Mouse (Mus musculus) limb, embryonic 12.5 days (tissue): Measurements from ENCODE around the gene Cct8l1. TPM values are rescaled to one million over a fixed set of nuclear protein-coding genes. Genes with fewer than 3 reads are reported as not detected.
A peak's percentile ranks its signal among the peaks of the same experiment; 100 is the strongest.

Experiments
- ATAC-seq: fragments of 200-750 bp; cut with Nextera tagmentation; 2 replicates; pipeline ENCODE4 v1.8.0; 2017; ENCODE audit warnings: low read depth, moderate TSS enrichment; ENCODE audit not compliant: insufficient number of reproducible peaks, insufficient read depth, low FRiP score, low TSS enrichment
- H3K27ac ChIP-seq: fragments of 300-500 bp; sonication (generic); 2 replicates; pipeline ENCODE4 v1.5.1; 2016; ENCODE audit warnings: mild to moderate bottlenecking, moderate library complexity
- H3K27me3 ChIP-seq: fragments of 300-500 bp; sonication (generic); 2 replicates; pipeline ENCODE4 v1.6.1; 2016; ENCODE audit warnings: mild to moderate bottlenecking, moderate library complexity
- H3K36me3 ChIP-seq: fragments of 300-500 bp; sonication (generic); 2 replicates; pipeline ENCODE4 v1.6.1; 2016; ENCODE audit warnings: mild to moderate bottlenecking, moderate library complexity
- H3K4me1 ChIP-seq: fragments of 300-500 bp; sonication (generic); replicated peaks from 2 replicates; pipeline ENCODE4 v1.6.1; 2016
- H3K4me2 ChIP-seq: fragments of 300-500 bp; sonication (generic); 2 replicates; pipeline ENCODE4 v1.6.1; 2016; ENCODE audit warnings: mild to moderate bottlenecking, moderate library complexity
- H3K4me3 ChIP-seq: fragments of 300-500 bp; sonication (generic); replicated peaks from 2 replicates; pipeline ENCODE4 v1.5.1; 2016; ENCODE audit warnings: mild to moderate bottlenecking
- H3K9ac ChIP-seq: fragments of 300-500 bp; sonication (generic); replicated peaks from 2 replicates; pipeline ENCODE4 v1.6.1; 2016; ENCODE audit warnings: mild to moderate bottlenecking, moderate library complexity
- H3K9me3 ChIP-seq: fragments of 300-500 bp; sonication (generic); 2 replicates; pipeline ENCODE4 v1.6.1; 2016; ENCODE audit warnings: mild to moderate bottlenecking, moderate library complexity
- WGBS: fragments of 180-500 bp; shearing (Covaris S2); methylation state at CpG from one replicate; pipeline ENCODE4 v1.1.7; 2016; 5-methylcytosine and 5-hydroxymethylcytosine counted together
- polyA plus RNA-seq: library from polyadenylated mRNA; unstranded; fragments of >200 nt; fragmentation: Nextera tagmentation; extraction: Ambion mirVana; gene quantifications from 2 replicates; pipeline ENCODE4 v1.2.1, GENCODE M21; 2016

Cct8l1 gene
- polyA plus RNA-seq = not detected in 2 replicates

DNA sequence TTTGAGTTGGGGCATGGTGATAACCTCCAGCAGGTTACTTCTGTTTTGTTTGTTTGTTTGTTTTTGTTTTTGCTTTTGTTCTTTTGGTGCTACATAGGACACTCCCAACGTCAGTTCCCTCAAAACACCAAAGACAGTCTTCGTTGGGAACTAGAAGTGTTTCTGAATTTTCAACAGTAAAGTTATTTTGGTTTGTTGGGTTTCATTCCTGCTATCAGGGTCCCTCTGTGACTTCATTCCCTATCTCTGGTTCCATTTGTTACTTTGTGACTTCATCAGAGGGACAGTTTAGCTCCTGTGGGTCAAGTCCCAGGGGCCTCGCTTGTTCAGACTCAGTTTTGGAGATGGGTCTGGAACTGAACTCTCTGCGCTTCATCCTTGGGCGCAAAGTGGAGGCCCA is at the start of gene Cct8l1:
TSS of gene Cct8l1 (plus strand) at position 301 of the 400 bp plus-strand sequence.
- WGBS = 93% methylated on average over 5 of the region's 5 CpGs
- Histone ChIP-seq H3K4me3 (no peak within 1 kb of the TSS), H3K27ac (no peak within 1 kb of the TSS), H3K4me1 (no peaks in the 10 kb centered on the region), H3K9me3 (no peaks in the 10 kb centered on the region), H3K27me3 (no peaks in the 10 kb centered on the region), H3K9ac (no peak within 1 kb of the TSS), H3K36me3 (no peaks in the 10 kb centered on the region), H3K4me2 (no peak within 1 kb of the TSS)
- ATAC-seq = no peak

- Histone ChIP-seq H3K36me3 (no peaks in the 10 kb centered on the region), H3K9me3 (no peaks in the 10 kb centered on the region), H3K4me3 (peak overlapping the region; percentile 35), H3K9ac (no peak overlapping the region), H3K4me2 (peak overlapping the region; percentile 53), H3K4me1 (no peaks in the 10 kb centered on the region), H3K27ac (no peak overlapping the region), H3K27me3 (no peaks in the 10 kb centered on the region)
- WGBS = 2% methylated on average over 6 of the region's 6 CpGs
- ATAC-seq = no peak
Measured at GRCm38 (mm10) chr5:25472070-25472469, 43.8 kb upstream of the Cct8l1 start.

DNA sequence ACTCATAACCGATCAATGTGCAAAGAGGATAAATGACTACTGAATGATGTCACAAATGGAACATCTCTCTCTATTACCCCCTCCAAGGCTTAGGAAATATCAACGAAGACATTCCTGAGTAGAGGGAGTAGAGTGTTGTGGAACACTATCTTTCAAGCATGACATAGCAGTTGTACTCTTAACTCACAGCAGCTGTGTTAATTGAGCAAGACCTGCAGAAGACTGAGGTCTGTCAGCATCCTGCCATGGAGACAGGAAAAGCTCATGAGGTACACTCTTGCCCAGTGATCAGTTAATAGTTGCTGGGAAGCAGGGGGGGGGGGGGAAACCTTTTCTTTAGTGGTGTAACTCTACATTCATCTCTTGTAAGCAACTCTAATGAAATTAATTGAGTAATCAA is 40.1 kb upstream of the Cct8l1 start:
- Histone ChIP-seq H3K36me3 (no peaks in the 10 kb centered on the region), H3K27me3 (no peaks in the 10 kb centered on the region), H3K27ac (no peak overlapping the region), H3K9me3 (no peaks in the 10 kb centered on the region), H3K4me2 (no peak overlapping the region), H3K4me1 (no peaks in the 10 kb centered on the region), H3K9ac (no peak overlapping the region), H3K4me3 (no peak overlapping the region)
- ATAC-seq = no peak
- WGBS = 82% methylated on average over 2 of the region's 2 CpGs

DNA sequence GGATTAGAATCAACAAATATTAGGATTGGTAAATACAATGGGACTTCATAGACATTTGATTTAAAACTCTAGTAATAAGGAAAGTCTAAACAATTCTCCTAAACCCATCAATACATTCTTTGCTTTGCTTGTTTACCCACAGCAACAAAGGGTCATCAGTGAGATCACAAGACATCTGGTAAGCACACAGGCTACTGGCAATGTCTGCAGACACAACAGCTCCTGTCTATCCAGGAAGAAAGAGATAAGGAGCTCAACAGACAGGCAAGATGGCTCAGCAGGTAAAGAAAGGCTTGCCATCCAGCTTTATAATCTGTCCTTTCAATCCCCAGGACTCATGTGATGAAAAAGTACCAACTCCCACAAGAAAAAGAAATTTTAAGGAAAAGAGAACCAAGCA is 37.0 kb upstream of the Cct8l1 start:
- no peaks in the 10 kb centered on the region for H3K4me1 ChIP-seq
- no peak overlapping the region for H3K4me3 ChIP-seq
- H3K27me3 ChIP-seq = no peaks in the 10 kb centered on the region
- no peak overlapping the region for H3K27ac ChIP-seq
- no peak overlapping the region for H3K9ac ChIP-seq
- no peaks in the 10 kb centered on the region for H3K9me3 ChIP-seq
- no peak overlapping the region for H3K4me2 ChIP-seq
- no peak for ATAC-seq
- H3K36me3 ChIP-seq = no peaks in the 10 kb centered on the region

DNA sequence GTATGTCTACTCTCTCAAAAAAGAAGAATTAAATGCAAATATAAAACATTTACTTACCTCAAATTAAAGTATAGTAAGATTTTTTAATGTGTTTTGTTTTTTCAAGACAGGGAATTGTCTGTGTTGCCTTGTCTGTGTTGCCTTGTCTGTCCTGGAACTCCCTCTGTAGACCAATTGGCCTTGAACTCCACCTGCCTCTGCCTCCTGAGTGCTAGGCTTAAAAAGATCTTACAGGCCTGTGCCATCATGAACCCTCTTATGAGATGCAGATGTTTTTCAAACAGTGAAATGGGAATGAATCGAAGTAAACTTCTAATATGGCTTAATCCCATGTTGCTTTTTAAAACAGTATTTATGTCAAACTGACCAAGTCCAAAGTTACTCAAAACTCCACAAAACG is 19.2 kb upstream of the Cct8l1 start:
- Histone ChIP-seq H3K9ac (0 out of 2 replicates have a peak overlapping the region, but pooled peaks have one; percentile 91), H3K36me3 (no peaks in the 10 kb centered on the region), H3K4me2 (peak overlapping the region; percentile 75), H3K27ac (no peak overlapping the region), H3K4me3 (peak overlapping the region; percentile 91), H3K4me1 (peaks cover 18% of the 10 kb centered on the region), H3K9me3 (no peaks in the 10 kb centered on the region), H3K27me3 (no peaks in the 10 kb centered on the region; the same call in 1 of the 2 replicates)
- no peak for ATAC-seq
- WGBS = 28% methylated on average over 2 of the region's 2 CpGs

- Histone ChIP-seq H3K4me1 (peaks cover 18% of the 10 kb centered on the region), H3K9ac (peak overlapping the region; percentile 91), H3K27me3 (no peaks in the 10 kb centered on the region; the same call in 1 of the 2 replicates), H3K4me2 (peak overlapping the region; percentile 75), H3K27ac (no peak overlapping the region), H3K9me3 (no peaks in the 10 kb centered on the region), H3K4me3 (peak overlapping the region; percentile 91), H3K36me3 (no peaks in the 10 kb centered on the region)
- no peak for ATAC-seq
- WGBS = 2% methylated on average over 10 of the region's 10 CpGs
Measured at GRCm38 (mm10) chr5:25497369-25497719, 18.5 kb upstream of the Cct8l1 start.

GRCm38 (mm10) chr5:25497720-25498345 is 18.0 kb upstream of the Cct8l1 start:
- Histone ChIP-seq H3K4me3 (peak overlapping the region; percentile 91), H3K9ac (peak overlapping the region; percentile 91), H3K4me2 (peak overlapping the region; percentile 75), H3K36me3 (no peaks in the 10 kb centered on the region), H3K27ac (peak overlapping the region; percentile 98), H3K9me3 (no peaks in the 10 kb centered on the region), H3K27me3 (no peaks in the 10 kb centered on the region; the same call in 1 of the 2 replicates), H3K4me1 (peaks cover 18% of the 10 kb centered on the region)
- WGBS = under 1% methylated on average over 72 of the region's 78 CpGs
- no peak for ATAC-seq

DNA sequence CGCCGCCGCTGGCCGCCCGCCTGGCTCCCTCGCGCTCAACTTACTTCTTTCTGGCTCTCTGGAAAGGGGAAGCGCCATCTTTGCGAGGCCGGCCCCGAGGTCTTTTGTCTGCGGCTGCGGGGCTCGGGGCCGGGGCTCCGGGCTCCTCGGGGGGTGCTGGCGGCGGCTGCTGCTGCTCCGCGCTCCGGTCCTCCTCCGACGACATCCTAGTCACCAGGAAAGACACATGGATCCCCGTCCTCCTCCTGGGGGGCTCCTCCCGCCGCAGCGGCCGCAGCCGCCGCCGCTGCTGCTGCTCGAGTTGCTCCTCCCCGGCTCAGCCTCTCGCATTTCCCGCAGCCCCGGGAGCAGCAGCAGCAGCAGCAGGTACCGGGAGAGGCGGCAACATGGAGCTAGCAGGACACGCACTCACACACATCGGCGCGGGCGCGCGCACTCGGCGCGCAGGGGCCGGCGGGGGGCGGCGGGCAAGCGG is 17.5 kb upstream of the Cct8l1 start, which contains the start of gene Kmt2c:
TSS of gene Kmt2c (minus strand) at position 438 of the 475 bp plus-strand sequence.
- no peaks in the 10 kb centered on the region for H3K36me3 ChIP-seq
- peak within 1 kb of the TSS; percentile 98 for H3K27ac ChIP-seq
- H3K27me3 ChIP-seq = no peaks in the 10 kb centered on the region; the same call in 1 of the 2 replicates
- WGBS = 0% methylated on average over 44 of the region's 54 CpGs
- ATAC-seq = peak; percentile 2; the same call in 1 of the 2 replicates
- peak within 1 kb of the TSS; percentile 91 for H3K9ac ChIP-seq
- H3K9me3 ChIP-seq = no peaks in the 10 kb centered on the region
- peak within 1 kb of the TSS; percentile 75 for H3K4me2 ChIP-seq
- H3K4me1 ChIP-seq = peaks cover 18% of the 10 kb centered on the region
- peak within 1 kb of the TSS; percentile 91 for H3K4me3 ChIP-seq

DNA sequence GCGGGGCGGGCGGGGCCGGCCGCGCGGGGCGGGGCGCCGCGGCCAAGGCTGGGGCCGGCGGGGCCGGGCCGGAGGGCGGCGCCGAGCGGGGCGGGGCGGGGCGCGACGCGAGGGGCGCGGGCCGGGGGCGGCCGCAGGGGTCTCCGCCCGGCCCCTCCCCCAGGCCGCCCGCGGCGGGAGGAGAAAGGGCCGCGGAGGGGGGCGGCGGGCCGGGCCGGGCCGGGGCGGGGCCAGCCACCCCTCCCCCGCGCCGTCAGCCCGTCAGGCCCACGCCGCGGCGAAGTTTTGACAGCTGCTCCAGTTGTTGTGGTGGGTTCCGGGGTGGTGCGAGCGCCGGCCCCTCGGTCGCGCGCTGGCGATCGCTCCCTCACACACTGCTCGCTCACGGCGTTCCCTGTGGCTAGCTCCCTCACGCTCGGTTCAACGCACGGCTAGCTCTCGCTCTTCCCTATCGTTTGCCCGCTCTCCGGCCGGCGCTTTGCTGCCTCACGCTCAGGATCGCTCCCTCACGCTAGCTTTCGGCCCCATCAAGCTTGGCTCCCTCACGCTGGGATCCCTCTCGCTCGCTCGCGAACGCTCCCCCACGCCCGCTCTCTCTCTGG is 16.9 kb upstream of the Cct8l1 start:
- under 1% methylated on average over 31 of the region's 87 CpGs for WGBS
- peak; percentile 83 for ATAC-seq
- H3K27ac ChIP-seq = peak overlapping the region; percentile 98

GRCm38 (mm10) chr5:25499423-25500398 is 16.2 kb upstream of the Cct8l1 start:
- no peaks in the 10 kb centered on the region for H3K9me3 ChIP-seq
- peaks cover 18% of the 10 kb centered on the region for H3K4me1 ChIP-seq
- H3K4me3 ChIP-seq = peak overlapping the region; percentile 91
- H3K4me2 ChIP-seq = peak overlapping the region; percentile 68
- peak overlapping the region; percentile 72 for H3K9ac ChIP-seq
- under 1% methylated on average over 86 of the region's 90 CpGs for WGBS
- H3K36me3 ChIP-seq = no peaks in the 10 kb centered on the region
- H3K27ac ChIP-seq = peak overlapping the region; percentile 98
- no peaks in the 10 kb centered on the region; the same call in 1 of the 2 replicates for H3K27me3 ChIP-seq
- peak; percentile 71 for ATAC-seq

More for the DNA sequence above, 16.9 kb upstream of the Cct8l1 start:
- Histone ChIP-seq H3K27me3 (no peaks in the 10 kb centered on the region; the same call in 1 of the 2 replicates), H3K9ac (peak overlapping the region; percentile 72), H3K9me3 (no peaks in the 10 kb centered on the region), H3K36me3 (no peaks in the 10 kb centered on the region), H3K4me1 (peaks cover 18% of the 10 kb centered on the region), H3K4me2 (peak overlapping the region; percentile 68), H3K4me3 (peak overlapping the region; percentile 91)
